Mouse (Mus musculus) embryo, embryonic 9.5 days (tissue): Measurements from ENCODE around the gene Ank3.

Experiments used
- DNase-seq: peaks from one replicate; pipeline ENCODE4 v3.0.0-alpha.2; 2017; ENCODE audit errors: extremely low spot score

The Ank3 gene

GRCm38 (mm10) chr10:70060021-70060688, 661.6 kb downstream of the Ank3 start:
- DNase-seq = no peak

GRCm38 (mm10) chr10:70060689-70061081, 662.1 kb downstream of the Ank3 start:
- no peak for DNase-seq

GRCm38 (mm10) chr10:70063881-70064555, 665.4 kb downstream of the Ank3 start:
- DNase-seq = no peak

GRCm38 (mm10) chr10:70065191-70065590, 666.6 kb downstream of the Ank3 start:
- no peak for DNase-seq

- DNase-seq = no peak
Measured at GRCm38 (mm10) chr10:70066497-70067168, 668.1 kb downstream of the Ank3 start.

GRCm38 (mm10) chr10:70067169-70068115, 668.9 kb downstream of the Ank3 start:
- DNase-seq = no peak

GRCm38 (mm10) chr10:70069321-70069720, 670.7 kb downstream of the Ank3 start:
- DNase-seq = no peak

GRCm38 (mm10) chr10:70071334-70071733, 672.8 kb downstream of the Ank3 start:
- DNase-seq = no peak
